Mouse (Mus musculus): ENCODE results near the gene Prune1.

DNA sequence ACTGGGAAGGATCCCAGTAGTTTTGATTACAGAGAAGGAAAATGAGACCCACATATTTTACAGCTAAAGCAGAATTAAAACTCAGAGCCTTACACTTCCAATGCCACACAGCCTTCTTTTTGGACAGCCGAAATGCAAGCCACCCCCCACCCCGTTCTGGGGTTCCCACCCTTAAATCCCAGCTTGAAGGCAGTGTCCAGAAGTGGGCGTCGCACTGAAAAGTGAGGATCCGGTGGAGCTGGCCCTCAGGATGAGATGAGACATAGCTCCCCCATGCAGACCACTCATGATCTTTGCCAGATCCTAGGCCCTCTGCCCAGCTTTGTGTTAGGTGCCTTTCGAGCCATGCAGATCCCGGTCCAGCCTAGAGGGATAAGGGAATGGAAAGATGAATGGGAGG lies 40.4 kb downstream of the Prune1 start, which contains the start of gene Gm128:
- TF ChIP-seq POLR2A (IDR thresholded peaks at IDR 0.05; ENCODE audit: low read depth, low read length) (no peak), E2F4 (IDR thresholded peaks at IDR 0.05; ENCODE audit: insufficient replicate concordance, low read depth, low read length) (no peak), CTCF (conservative IDR thresholded peaks at IDR 0.05 in 1 of 2, IDR thresholded peaks at IDR 0.05 in 1 of 2; ENCODE audit: low read depth in 2 of 2, low read length in 2 of 2) (no peak), EP300 (IDR thresholded peaks at IDR 0.05; ENCODE audit: low read length) (no peak), POLR2AphosphoS2 (IDR thresholded peaks at IDR 0.05; ENCODE audit: low read depth, low read length) (no peak)
